Mouse (Mus musculus): ENCODE results near the gene Eif2ak4.

Gene Eif2ak4

DNA sequence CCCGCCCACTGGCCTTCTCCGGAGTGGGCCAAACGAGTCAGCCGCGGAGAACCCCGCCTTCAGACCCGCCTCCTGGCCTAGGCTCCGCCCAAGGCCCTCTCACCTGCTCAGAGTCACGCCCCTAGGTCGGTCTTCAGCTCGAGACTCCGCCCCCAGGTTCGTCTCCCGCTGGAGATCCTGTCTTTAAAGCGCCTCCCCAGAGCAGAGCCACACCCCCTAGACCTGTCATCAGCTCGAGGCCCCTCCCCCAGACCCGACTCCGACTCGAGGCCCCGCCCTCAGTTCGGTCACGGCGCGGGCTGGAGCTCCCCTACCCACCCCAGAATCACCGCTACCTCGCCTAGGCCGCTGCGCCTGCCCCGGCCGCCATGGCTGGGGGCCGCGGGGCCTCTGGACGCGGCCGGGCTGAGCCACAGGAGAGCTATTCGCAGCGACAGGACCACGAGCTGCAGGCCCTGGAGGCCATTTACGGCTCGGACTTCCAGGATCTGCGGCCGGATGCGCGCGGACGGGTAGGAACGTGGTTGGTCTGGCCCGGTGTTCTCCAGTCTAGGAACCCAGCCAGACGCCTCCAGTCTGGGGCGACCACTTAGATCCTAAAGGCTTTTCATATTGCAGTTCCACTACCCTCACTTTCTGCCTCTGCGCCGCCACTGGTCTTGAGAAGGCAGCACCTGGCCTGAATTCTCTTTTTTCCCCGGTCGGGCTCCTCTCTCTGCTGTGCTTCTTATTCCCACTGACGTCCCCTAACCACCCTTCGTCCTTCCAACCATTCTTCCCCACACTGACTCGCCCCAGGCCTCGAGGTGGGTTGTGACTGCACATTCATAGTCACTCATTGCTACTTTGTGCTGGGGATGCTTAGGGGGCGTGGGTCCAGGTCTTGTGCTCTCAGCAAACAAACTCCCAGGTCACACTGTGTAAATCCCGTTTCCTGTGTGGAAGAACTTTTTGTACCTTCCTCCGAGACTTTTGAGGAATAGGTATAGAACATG, at the start of gene Eif2ak4:
Gene Eif2ak4 (plus strand): TSS at position 278 of the 995 bp plus-strand sequence.
- peak; percentile 89 to 95 for DNase-seq (ENCODE audit: low spot score in 2 of 2)

DNA sequence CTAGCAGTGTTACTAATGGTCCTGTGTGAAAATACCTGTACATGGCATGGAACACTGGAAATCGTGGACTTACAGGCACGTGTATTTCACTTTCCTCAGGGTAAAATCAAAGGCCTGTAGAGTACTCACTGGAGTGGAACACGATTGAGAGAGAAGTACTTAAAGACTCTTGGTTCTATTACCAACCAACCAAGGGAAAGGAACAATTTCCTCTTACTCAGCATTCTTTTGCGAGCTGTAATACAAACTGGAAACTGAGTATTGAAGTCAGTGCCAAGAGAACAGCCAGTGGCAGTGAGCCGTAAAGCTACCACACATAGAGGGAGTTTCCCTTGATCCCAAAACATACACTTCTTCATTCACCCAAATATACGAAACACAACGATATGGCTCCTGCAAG, 47.1 kb upstream of the Eif2ak4 start:
- DNase-seq (ENCODE audit: low spot score in 2 of 2): no peak

DNA sequence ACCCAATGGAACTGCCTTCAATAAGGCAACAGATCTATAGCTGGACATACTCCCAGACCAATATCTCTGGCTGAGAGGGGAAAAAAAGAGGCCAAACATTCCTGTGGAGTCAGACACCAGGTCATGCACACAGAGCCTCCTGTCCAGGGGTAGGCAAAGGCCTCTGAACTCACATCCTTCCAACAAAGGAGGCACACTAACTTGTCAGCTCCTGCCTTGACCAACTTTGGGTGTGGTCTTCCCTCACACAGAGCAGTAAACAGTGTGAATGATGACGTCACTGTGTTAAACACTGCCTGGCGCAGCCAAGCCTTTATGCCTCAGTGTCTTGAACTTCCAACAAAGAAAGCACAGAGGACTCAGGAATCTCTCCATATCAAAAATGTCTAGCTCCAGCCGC, 44.5 kb upstream of the Eif2ak4 start:
- no peak for DNase-seq (ENCODE audit: low spot score in 2 of 2)

DNA sequence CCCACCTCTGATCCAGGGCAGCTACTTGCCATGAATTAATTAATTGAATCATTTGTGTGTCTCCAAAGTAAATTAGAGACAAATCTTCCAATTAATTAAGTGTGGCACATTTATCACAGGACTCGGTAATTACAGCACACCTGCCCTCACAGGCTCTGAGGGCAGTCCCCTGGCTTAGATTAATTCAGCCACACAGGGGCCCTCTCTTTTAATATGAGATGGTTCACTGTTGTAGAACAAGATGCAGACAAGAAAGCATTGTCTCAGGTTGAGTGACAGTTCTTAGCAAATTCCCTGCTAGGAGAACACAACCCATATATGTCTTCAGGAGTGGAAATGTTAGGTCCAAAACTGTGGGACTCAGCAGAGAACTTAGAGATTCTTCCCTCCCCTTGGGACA, 42.9 kb upstream of the Eif2ak4 start:
- no peak for DNase-seq (ENCODE audit: low spot score in 2 of 2)

DNA sequence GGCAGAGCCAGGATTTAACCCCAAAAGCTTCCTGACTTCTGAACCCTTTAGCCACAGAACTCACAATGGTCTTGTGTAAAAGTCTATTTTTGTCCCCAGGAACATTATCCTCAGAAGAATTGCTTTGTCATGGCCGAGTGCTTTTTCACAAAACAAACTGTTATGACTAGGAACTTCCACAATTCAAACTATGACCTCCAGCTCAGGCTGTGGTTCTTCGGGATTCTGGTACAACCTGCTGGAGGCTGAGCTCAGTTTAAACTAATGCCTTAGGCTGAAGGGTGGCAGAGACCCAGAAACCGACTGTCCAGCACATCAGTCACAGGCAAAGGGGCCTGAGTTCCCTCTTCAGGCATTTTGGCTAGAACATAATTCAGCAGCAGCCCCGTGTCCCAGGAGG, 34.9 kb upstream of the Eif2ak4 start:
- no peak for DNase-seq (ENCODE audit: low spot score in 2 of 2)

DNA sequence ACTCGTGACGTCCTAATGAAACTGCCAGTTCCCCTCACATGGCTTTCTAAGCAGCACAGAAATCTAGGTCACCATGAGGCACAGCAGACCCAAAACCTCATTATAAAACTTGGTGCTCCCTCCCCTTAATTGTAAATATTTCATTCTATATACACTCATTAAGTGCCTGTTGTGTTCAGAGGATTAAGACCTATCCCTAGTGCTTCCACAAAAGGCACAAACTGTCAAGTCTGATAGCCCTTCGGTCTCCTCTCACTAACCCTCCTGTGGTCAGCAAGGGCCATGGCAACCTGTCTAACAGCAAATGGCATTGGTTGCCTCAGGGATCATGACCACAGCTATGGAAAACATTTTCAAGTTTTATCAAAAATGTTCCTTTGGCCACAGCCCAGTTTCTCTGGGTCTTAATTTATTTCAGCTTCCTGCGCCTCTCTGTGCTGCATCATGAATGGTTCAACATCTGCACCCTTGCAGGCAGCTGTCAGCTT, 34.5 kb upstream of the Eif2ak4 start:
- no peak for DNase-seq (ENCODE audit: low spot score in 2 of 2)

DNA sequence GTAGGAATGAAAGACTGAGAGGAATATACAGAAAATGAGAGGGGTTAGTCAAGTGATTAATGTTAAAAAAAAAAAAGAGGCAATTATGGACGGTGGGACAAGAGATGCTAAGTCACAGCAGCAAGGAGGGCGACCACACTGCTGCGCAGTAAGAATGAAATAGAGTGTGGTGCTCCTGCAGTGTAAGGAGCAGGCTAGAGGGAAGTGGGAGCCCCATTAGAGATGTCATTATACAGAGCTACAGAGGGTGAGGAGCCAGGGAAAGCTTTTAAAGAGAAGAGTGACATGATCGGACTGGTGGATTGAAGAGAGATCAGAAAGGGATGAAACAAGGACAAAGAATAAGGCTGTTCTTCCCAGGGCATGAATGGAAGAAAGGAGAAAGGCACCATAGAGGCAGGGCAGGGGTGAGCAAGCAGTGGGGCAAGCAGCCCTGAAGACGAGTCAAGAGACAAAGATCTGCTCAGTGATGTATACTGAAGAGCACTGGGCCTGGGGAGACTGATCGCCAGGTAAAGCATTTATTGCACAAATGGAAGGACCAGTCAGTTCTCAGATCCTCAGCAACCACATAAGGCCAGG, 33.2 kb upstream of the Eif2ak4 start:
- DNase-seq (ENCODE audit: low spot score in 2 of 2): no peak

DNA sequence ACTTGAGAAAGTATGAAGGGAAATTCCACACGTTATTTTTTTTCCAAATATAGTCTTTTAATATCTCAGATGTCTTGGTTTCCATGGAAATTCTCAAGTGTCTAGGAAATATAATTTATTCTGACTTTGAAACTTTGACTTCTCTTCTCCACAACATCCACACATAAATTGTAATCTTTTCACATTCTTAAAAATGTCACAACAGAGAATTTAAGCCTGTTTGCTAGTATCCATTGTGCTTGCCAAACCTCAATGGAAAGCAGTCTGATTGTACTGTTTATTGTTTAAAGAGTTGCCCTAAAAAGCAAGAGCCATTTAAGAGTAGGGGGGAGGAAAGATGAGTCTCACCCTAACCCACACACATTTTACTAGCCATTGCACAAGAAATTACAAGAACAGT, 16.6 kb upstream of the Eif2ak4 start:
- no peak for DNase-seq (ENCODE audit: low spot score in 2 of 2)

DNA sequence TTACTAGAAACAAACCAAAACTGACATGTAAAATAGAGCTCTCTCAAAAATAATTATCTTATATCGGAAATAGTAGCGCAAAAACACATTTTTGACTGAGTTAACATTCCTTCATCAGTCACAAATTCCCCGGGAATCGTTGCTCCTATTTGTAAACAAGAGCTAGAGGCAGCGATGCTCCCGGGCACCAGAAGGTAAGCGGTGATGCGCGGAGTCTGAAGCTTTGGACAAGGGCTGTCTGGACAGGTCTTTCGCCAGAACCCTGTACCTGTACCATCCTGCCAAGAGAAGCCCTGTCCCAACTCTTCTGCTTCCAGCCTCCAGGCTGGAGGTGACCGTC, 15.9 kb upstream of the Eif2ak4 start:
- no peak for DNase-seq (ENCODE audit: low spot score in 2 of 2)

DNA sequence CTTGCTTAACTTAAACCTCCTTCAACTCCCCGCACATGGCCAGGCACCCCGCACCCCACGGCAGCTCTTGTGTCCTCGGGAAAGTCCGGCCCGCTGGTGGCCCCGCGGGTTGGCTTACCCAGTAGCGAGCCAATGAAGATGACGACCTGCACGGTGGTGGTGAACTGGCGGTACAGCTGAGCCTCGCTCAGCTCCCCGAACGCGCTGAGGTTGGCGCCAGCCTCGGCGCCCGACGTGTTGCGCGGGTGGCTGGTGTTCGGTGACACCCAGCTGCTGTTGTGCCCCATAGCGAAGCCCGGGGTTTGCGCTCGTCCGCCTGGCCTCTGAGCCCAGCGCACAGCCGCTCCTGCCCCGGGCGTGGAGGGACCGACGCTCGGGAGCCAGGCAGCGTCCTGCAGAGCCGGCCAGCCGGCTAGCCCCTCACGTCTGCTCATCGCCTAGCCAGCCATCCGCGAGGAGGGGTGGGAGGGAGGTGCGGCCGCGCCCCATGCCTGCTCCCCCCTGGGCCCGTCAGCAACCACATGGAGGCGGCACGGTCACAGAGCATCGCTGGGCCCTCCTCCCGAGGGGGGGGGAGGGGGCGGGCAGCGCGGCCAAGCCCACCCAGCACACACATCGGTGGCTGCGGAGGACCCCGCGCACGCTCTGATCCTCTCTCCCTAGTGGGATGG, 15.4 kb upstream of the Eif2ak4 start, which contains the start of gene Gpr176:
Gene Gpr176 (minus strand): TSS at position 519 of the 671 bp plus-strand sequence.
- peak; percentile 7 to 14 for DNase-seq (ENCODE audit: low spot score in 2 of 2)

DNA sequence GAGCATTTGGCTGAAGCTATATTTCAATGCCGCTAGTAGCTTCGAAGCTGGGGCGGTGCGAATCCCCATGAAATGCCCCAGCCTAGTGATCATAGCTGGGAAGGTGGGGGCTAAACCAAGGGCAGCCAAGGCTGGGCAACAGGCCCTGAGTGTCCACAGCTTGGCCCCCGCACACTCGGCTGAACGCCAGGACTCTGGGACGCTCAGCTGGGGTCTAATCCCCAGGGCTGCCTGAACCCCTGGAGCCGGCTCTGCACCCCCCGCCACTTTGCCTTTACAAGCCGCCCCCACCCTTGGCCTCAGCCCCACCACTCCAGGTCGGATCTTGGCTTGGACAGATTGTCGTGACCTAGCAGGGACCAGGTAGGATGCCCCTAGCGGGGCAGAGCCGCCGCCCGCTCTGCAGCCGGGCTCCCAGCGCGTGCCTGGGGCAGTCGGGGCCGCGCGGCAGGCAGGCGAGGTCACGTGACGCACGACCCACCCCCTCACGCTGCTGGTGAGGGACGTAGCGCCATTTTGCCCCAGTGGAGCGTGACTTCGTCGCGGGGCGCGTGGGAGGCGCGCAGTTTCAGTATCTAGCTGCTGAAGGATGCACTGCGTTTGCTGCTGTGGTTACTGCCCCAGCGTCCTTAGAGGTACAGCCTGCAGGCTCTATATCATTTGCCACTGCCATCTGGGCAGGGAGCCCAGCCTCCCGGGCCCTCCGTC, 14.7 kb upstream of the Eif2ak4 start:
- DNase-seq (ENCODE audit: low spot score in 2 of 2): peak; percentile 74 to 78

DNA sequence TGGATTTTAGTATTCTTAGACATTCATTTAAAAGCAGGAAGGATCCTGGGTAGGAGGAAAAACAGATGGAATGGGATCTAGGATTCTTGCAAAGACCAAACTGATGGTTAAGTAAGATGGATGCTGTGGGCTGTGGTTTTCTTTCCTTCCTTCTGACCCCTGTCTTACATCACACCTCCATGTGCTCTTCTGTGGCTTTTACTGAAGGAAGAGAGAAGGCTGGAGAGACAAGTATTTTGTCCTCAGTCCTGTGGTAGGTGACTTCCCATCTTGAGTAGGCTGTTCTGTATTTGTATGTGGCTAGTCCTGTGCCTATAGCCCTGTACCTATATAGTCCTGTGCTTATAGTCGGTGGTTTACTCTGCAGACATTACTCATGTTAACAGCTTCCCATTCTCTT, 12.9 kb upstream of the Eif2ak4 start:
- DNase-seq (ENCODE audit: low spot score in 2 of 2): no peak

DNA sequence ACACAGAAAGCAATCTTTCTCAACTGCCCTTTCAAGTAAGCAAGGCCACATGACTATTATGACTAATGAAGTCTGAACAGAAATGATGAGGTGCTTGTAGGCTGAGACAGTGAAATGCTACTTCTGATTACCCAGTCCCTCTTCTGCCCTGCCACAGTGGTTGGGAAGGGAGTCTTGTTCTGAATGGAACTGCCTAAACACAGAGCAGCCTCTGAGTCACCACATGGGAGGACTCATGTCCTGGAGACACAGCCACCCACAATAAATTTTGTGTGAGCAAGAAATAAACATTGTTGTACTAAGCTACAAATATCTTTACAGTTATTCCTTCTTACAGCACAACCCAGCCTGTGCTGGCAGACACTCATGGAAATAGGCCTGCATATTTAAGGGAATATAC, 12.5 kb upstream of the Eif2ak4 start:
- DNase-seq (ENCODE audit: low spot score in 2 of 2): peak in 1 of 2 experiments; percentile 8

DNA sequence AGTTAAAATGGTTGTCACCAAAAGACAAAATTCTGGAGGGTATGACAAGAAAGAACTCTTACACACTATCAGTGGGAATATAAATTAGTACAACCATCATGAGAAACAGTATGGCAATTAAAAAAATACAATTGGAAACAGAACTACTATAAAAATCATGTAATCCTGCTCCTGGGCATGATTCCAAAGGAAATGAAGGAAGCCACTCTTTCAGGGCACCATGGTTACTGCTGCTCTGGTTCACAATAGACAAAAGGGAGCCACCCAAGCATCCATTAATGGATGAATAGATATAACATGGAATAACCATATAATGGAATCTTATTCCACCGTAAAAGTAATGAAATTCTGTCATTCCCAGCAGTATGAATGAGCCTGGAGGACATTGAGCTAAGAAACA, 8.7 kb upstream of the Eif2ak4 start:
- no peak for DNase-seq (ENCODE audit: low spot score in 2 of 2)

DNA sequence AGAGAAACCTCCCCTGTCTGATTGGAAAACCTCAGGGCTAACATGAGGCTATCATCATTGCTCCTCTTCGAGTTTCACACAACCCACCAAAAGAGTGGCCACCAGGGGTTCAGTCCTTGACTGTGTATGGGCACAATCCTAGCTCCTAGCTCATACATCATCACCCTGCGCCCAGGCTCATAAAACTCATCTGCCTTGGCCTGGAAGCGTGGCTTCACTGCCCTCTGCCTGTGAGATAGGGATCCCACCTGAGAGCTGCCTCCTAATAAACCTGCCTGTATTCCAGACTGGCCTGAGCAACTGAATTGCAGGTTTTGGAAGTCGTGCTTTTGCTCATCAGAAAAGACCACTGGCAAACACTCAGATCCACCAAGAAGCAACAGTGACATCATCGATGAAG, 5.0 kb upstream of the Eif2ak4 start:
- no peak for DNase-seq (ENCODE audit: low spot score in 2 of 2)

DNA sequence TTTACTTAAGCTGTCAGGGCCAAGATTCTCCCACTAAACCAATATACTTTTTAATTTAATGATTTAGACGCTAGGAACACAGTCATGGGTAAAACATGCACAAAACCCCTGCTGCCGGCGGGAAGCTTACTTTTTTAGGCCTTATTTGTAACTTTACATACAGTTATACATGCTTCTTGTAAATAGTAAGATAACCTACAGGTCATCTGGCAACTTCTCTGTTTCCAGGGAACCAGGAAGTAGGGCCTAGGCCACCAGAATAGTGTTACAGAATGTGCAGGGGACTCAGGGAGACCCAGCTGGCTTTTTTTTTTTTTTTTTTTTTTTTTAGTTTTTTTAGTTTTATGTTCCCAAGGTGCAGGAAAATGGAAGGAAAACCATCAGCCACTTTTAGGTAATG, 1.2 kb downstream of the Eif2ak4 start:
- DNase-seq (ENCODE audit: low spot score in 2 of 2): no peak

DNA sequence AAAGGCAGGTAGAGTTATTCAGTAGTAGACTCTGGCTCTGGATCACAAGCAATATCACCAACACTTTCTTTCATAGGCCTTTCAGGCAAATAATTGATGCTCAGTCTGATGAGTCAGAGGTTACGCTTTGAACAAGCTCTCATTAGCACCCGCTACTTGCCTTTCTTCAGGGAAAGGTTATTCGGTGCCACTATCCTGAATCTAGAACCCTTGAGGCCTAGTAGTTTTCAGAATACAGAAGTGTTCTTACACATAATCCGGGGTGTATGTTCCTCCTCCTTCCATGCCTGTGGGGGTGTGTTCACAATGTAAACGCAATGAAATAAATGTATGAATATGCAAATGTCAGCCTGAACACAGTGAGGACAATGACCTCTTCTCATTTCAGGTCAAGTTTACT, 1.7 kb downstream of the Eif2ak4 start:
- no peak for DNase-seq (ENCODE audit: low spot score in 2 of 2)

DNA sequence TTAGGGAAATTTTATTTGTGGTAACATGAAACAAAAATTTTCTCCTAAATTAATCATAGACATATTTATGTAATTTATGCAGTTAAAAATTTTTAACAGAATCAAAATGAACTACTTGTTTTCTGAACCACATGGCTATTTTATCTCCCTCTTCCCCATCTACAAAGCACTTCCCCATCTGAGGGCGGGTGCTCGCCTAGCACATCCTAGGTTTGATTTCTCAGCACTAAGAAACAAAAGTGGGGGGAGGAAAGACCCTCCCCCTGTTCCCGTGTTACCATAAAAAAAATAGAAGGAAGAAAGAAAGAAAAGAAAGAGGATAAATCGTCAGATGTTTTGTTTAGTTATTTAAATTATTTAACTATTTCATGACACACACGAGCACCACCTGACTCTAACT, 2.8 kb downstream of the Eif2ak4 start:
- no peak for DNase-seq (ENCODE audit: low spot score in 2 of 2)

DNA sequence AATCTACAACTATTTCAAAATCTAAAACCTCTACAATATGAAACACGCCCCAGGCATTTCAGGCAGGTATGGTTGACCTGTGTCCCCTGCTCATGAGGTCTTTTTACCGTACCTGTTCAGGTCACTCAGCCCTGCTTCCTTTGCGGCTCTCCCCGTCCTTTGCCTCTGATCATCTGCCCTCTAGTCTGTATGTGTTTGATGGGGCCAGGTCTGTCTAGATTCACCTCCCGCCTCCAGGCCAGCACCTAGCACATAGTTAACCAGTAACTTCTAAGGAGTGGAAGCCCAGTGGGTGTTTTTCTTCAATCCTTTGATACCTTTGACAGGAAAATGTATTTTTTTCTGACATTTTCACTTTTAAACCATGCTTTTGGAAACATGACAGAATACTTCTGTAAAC, 11.3 kb downstream of the Eif2ak4 start:
- no peak for DNase-seq (ENCODE audit: low spot score in 2 of 2)

DNA sequence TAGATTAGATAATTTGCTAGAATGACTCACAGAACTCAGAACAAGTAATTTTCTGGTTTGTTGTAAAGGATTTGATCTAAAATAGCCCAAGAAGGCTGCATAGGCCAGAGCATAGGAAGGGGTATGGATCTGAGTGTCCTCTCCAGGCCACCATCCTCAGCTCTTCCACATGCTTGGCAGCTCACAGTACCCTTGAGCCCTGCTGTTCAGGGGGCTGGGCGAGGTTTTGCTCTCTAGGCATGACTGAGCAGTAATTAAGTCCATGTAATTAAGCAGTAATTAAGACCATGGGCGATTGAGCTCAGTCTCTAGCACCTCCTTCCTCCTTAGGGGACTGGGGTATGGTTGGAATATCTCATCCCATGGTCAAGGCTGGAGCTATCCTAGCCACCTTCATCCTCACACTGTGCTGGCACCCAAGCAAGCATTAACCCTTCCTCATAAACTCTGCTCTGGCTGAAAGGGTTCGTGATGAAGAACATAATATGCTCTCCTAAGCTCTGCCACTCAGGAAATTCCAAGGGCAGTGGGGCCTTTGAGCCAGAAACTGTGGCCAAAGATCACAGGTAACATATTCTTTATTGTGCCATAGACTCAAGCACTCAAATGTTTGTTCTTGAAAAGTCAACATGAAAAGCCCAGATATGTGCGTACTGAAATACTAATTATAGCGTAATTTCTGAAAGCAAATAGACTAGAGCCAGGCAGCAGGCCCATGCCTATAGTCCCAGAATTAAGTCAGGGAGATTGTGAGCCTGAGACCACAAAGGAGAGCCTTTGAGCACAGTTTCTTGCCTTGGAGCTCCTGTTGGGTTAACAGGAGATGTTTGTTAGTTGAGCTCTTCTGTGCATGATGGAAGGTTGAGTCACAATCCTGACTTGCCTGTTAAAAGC, 13.7 kb downstream of the Eif2ak4 start:
- no peak for DNase-seq (ENCODE audit: low spot score in 2 of 2)

DNA sequence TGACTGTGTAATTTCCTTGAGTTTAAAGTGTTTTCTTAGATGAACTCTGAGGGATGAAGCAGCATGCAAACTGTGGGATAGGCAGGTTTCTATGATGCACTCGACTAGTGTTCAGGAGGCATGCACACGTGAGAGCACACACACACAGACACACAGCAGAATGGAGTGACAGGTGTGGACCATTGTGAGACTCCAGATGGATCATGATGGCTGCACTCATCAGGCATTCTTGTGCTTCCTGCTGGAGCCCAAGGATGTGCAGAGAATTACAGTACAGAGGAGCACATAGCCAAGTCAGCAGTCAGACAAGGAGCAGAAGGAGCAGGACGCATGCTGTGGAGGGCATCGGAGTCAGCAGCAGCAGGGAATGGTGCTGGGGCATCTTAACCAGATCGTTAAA, 15.9 kb downstream of the Eif2ak4 start:
- no peak for DNase-seq (ENCODE audit: low spot score in 2 of 2)

Data from frontal cortex, postnatal 25 days (tissue).